In genomic region chr1:73744555-73745234, GRCm38 (mm10) we compare ENCODE assay signal across 10 mouse cellular contexts.
DNase-seq lines count a peak whose midpoint lies in the region; ATAC-seq and TF ChIP-seq lines count a peak whose summit lies in the region.
"Had no signal": no experiment of that assay in that cellular context is flagged by ENCODE, and none has a peak within 500 bp of the region (broad histone marks: within the 10 kb centered on the region; RNA-seq: fewer than 3 reads in every experiment).

No protein-coding gene starts in this region.

- peak; percentile 53 for DNase-seq in kidney, postnatal 0 days (ENCODE audit: low spot score)
- DNase-seq in kidney, adult 11 months: no peak
- peak; percentile 75 for DNase-seq in retina, postnatal 1 day
- no peak for DNase-seq in gastrocnemius, postnatal 10 days
- DNase-seq in thymus, adult 2 months: no peak
- DNase-seq: gastrocnemius, postnatal 14 days; thymus, postnatal 25 days had no signal

- H3K4me2 ChIP-seq in kidney, postnatal 0 days (ENCODE audit: low read length): no peak overlapping the region
- H3K4me2 ChIP-seq in forebrain, embryonic 13.5 days: no peak overlapping the region
- no peak overlapping the region for H3K4me2 ChIP-seq in limb, embryonic 12.5 days
- no peak overlapping the region for H3K4me2 ChIP-seq in liver, embryonic 12.5 days

- no peak for TF ChIP-seq CTCF in kidney, postnatal 0 days (IDR thresholded peaks at IDR 0.05; ENCODE audit: low read depth)
- no peak for TF ChIP-seq CTCF in thymus, adult 2 months (IDR thresholded peaks at IDR 0.05; ENCODE audit: borderline replicate concordance, control insufficient read depth, extremely low read depth, insufficient read depth, low read length, poor library complexity)

- no peaks in the 10 kb centered on the region for H3K27me3 ChIP-seq in kidney, postnatal 0 days (ENCODE audit: insufficient read depth, low read length)
- no peaks in the 10 kb centered on the region for H3K27me3 ChIP-seq in forebrain, embryonic 13.5 days
- H3K27me3 ChIP-seq in limb, embryonic 12.5 days: no peaks in the 10 kb centered on the region
- H3K27me3 ChIP-seq in thymus, adult 2 months (ENCODE audit: control insufficient read depth, insufficient read depth, low read length): no peaks in the 10 kb centered on the region
- no peaks in the 10 kb centered on the region for H3K27me3 ChIP-seq in liver, embryonic 12.5 days (replicated peaks)

- H3K9me3 ChIP-seq in kidney, postnatal 0 days (replicated peaks; ENCODE audit: low read length): no peaks in the 10 kb centered on the region
- H3K9me3 ChIP-seq in forebrain, embryonic 13.5 days (replicated peaks): no peaks in the 10 kb centered on the region
- H3K9me3 ChIP-seq in limb, embryonic 12.5 days: no peaks in the 10 kb centered on the region
- no peaks in the 10 kb centered on the region for H3K9me3 ChIP-seq in liver, embryonic 12.5 days (replicated peaks)

- no peak overlapping the region for H3K4me3 ChIP-seq in kidney, postnatal 0 days (replicated peaks; ENCODE audit: low read depth, low read length)
- H3K4me3 ChIP-seq in forebrain, embryonic 13.5 days: no peak overlapping the region
- no peak overlapping the region for H3K4me3 ChIP-seq in limb, embryonic 12.5 days (replicated peaks)
- H3K4me3 ChIP-seq in thymus, adult 2 months (ENCODE audit: control insufficient read depth, insufficient read depth, low read length): no peak overlapping the region
- H3K4me3 ChIP-seq in liver, embryonic 12.5 days: no peak overlapping the region

- WGBS in kidney, postnatal 0 days: 69% methylated on average over 4 of the region's 4 CpGs
- 23% methylated on average over 4 of the region's 4 CpGs for WGBS in forebrain, embryonic 13.5 days
- WGBS in limb, embryonic 12.5 days: 33% methylated on average over 4 of the region's 4 CpGs
- WGBS in thymus, adult 2 months: 94% methylated on average over 4 of the region's 4 CpGs
- WGBS in liver, embryonic 12.5 days (ENCODE audit: insufficient replicate concordance): 63% methylated on average over 4 of the region's 4 CpGs

- H3K9ac ChIP-seq in kidney, postnatal 0 days (ENCODE audit: low read depth, low read length): no peak overlapping the region
- no peak overlapping the region for H3K9ac ChIP-seq in forebrain, embryonic 13.5 days
- no peak overlapping the region for H3K9ac ChIP-seq in limb, embryonic 12.5 days (replicated peaks)
- H3K9ac ChIP-seq in liver, embryonic 12.5 days: no peak overlapping the region

- H3K36me3 ChIP-seq in kidney, postnatal 0 days (ENCODE audit: insufficient read depth, low read length): no peaks in the 10 kb centered on the region
- no peaks in the 10 kb centered on the region for H3K36me3 ChIP-seq in forebrain, embryonic 13.5 days (ENCODE audit: poor library complexity, severe bottlenecking)
- H3K36me3 ChIP-seq in limb, embryonic 12.5 days: no peaks in the 10 kb centered on the region
- no peaks in the 10 kb centered on the region for H3K36me3 ChIP-seq in thymus, adult 2 months (ENCODE audit: control insufficient read depth, insufficient read depth, low read length)
- H3K36me3 ChIP-seq in liver, embryonic 12.5 days: no peaks in the 10 kb centered on the region

- H3K4me1 ChIP-seq in kidney, postnatal 0 days (replicated peaks; ENCODE audit: insufficient read depth, low read length): peaks cover 7% of the 10 kb centered on the region; the same call in 1 of the 2 replicates
- peaks cover 20% of the 10 kb centered on the region for H3K4me1 ChIP-seq in forebrain, embryonic 13.5 days
- peaks cover 24% of the 10 kb centered on the region for H3K4me1 ChIP-seq in limb, embryonic 12.5 days (replicated peaks)
- no peaks in the 10 kb centered on the region for H3K4me1 ChIP-seq in thymus, adult 2 months (replicated peaks; ENCODE audit: control insufficient read depth, insufficient read depth, low read length)
- no peaks in the 10 kb centered on the region for H3K4me1 ChIP-seq in liver, embryonic 12.5 days

- peak; percentile 29; the same call in 1 of the 2 replicates for ATAC-seq in kidney, postnatal 0 days (replicated peaks; ENCODE audit: low FRiP score, low read depth)
- peak; percentile 72 for ATAC-seq in forebrain, embryonic 13.5 days
- peak; percentile 73 for ATAC-seq in limb, embryonic 12.5 days (ENCODE audit: insufficient number of reproducible peaks, insufficient read depth, low FRiP score, low TSS enrichment, low read depth)
- ATAC-seq in liver, embryonic 12.5 days: no peak

- TF ChIP-seq POLR2A in thymus, adult 2 months (IDR thresholded peaks at IDR 0.05; ENCODE audit: control insufficient read depth, extremely low read depth, insufficient read depth, low read length, poor library complexity): no peak

- H3K27ac ChIP-seq in kidney, postnatal 0 days: peak overlapping the region; percentile 75
- H3K27ac ChIP-seq in forebrain, embryonic 13.5 days: peak overlapping the region; percentile 78
- peak overlapping the region; percentile 86 for H3K27ac ChIP-seq in limb, embryonic 12.5 days
- no peak overlapping the region for H3K27ac ChIP-seq in thymus, adult 2 months (ENCODE audit: control insufficient read depth, insufficient read depth, low read length)
- H3K27ac ChIP-seq in liver, embryonic 12.5 days: no peak overlapping the region

Comparison
In these comparisons a context has a peak if more than half of its experiments do, and no peak if none do; other contexts are left out.
1. DNase-seq: peak in kidney, postnatal 0 days (single experiment) and retina, postnatal 1 day (single experiment); none in kidney, adult 11 months (single experiment), gastrocnemius, postnatal 10 days (single experiment) and thymus, adult 2 months (single experiment).
2. H3K27ac ChIP-seq: peak in kidney, postnatal 0 days (single experiment), forebrain, embryonic 13.5 days (single experiment) and limb, embryonic 12.5 days (single experiment); none in thymus, adult 2 months (single experiment) and liver, embryonic 12.5 days (single experiment).